Mouse (Mus musculus): ENCODE measurements at regions not wholly inside any gene's neighbourhood (a gene's known extent, or its start where the extent isn't known, plus 50 kb on each side); places are given as distances from the start of the nearest gene placed in this dataset.

- no peak for DNase-seq (ENCODE audit: low spot score)
- intact Hi-C loops (cut with DNase I) = no loop called here
These were observed 199.5 kb upstream of the Wdfy3 start for GRCm38 (mm10) chr5:102269204-102269603.

- DNase-seq (ENCODE audit: low spot score) = no peak
- intact Hi-C loops (cut with DNase I) = no loop called here
These were observed 205.6 kb upstream of the Arhgap24 start for GRCm38 (mm10) chr5:102275621-102276020.

GRCm38 (mm10) chr5:102287131-102287530 lies 194.1 kb upstream of the Arhgap24 start:
- intact Hi-C loops (cut with DNase I) = no loop called here

GRCm38 (mm10) chr5:102290866-102291265 lies 190.3 kb upstream of the Arhgap24 start:
- no peak for DNase-seq (ENCODE audit: low spot score)
- intact Hi-C loops (cut with DNase I) = no loop called here

More at GRCm38 (mm10) chr5:102287131-102287530, 194.1 kb upstream of the Arhgap24 start:
- DNase-seq (ENCODE audit: low spot score) = no peak

- no peak for DNase-seq (ENCODE audit: low spot score)
- intact Hi-C loops (cut with DNase I) = no loop called here
These were observed 185.6 kb upstream of the Arhgap24 start for GRCm38 (mm10) chr5:102295564-102295963.

- intact Hi-C loops (cut with DNase I) = no loop called here
- no peak for DNase-seq (ENCODE audit: low spot score)
These were observed 174.9 kb upstream of the Arhgap24 start for GRCm38 (mm10) chr5:102306309-102306708.

- no peak for DNase-seq (ENCODE audit: low spot score)
- intact Hi-C loops (cut with DNase I) = no loop called here
These were observed 174.5 kb upstream of the Arhgap24 start for GRCm38 (mm10) chr5:102306718-102307117.

GRCm38 (mm10) chr5:102311570-102311969 lies 169.6 kb upstream of the Arhgap24 start:
- no peak for DNase-seq (ENCODE audit: low spot score)
- intact Hi-C loops (cut with DNase I) = no loop called here

- no peak for DNase-seq (ENCODE audit: low spot score)
- intact Hi-C loops (cut with DNase I) = no loop called here
These were observed 152.9 kb upstream of the Arhgap24 start for GRCm38 (mm10) chr5:102328197-102328784.

- intact Hi-C loops (cut with DNase I) = no loop called here
- no peak for DNase-seq (ENCODE audit: low spot score)
These were observed 147.3 kb upstream of the Arhgap24 start for GRCm38 (mm10) chr5:102333894-102334293.

GRCm38 (mm10) chr5:102334442-102335197 lies 146.6 kb upstream of the Arhgap24 start:
- intact Hi-C loops (cut with DNase I) = no loop called here
- DNase-seq (ENCODE audit: low spot score) = no peak

- intact Hi-C loops (cut with DNase I) = no loop called here
- DNase-seq (ENCODE audit: low spot score) = no peak
These were observed 114.7 kb upstream of the Arhgap24 start for GRCm38 (mm10) chr5:102366481-102366880.

- no peak for DNase-seq (ENCODE audit: low spot score)
- intact Hi-C loops (cut with DNase I) = no loop called here
These were observed 107.8 kb upstream of the Arhgap24 start for GRCm38 (mm10) chr5:102373309-102373971.

GRCm38 (mm10) chr5:102373972-102374755 lies 107.0 kb upstream of the Arhgap24 start:
- intact Hi-C loops (cut with DNase I) = no loop called here
- DNase-seq (ENCODE audit: low spot score) = no peak

- DNase-seq (ENCODE audit: low spot score) = no peak
- intact Hi-C loops (cut with DNase I) = no loop called here
These were observed 105.9 kb upstream of the Arhgap24 start for GRCm38 (mm10) chr5:102375339-102375738.

- no peak for DNase-seq (ENCODE audit: low spot score)
- intact Hi-C loops (cut with DNase I) = no loop called here
These were observed 87.2 kb upstream of the Arhgap24 start for GRCm38 (mm10) chr5:102393941-102394340.

- DNase-seq (ENCODE audit: low spot score) = no peak
- intact Hi-C loops (cut with DNase I) = no loop called here
These were observed 85.5 kb upstream of the Arhgap24 start for GRCm38 (mm10) chr5:102395608-102396146.

- intact Hi-C loops (cut with DNase I) = no loop called here
- DNase-seq (ENCODE audit: low spot score) = no peak
These were observed 82.2 kb upstream of the Arhgap24 start for GRCm38 (mm10) chr5:102399006-102399405.

GRCm38 (mm10) chr5:102417642-102418041 lies 63.5 kb upstream of the Arhgap24 start:
- intact Hi-C loops (cut with DNase I) = no loop called here
- no peak for DNase-seq (ENCODE audit: low spot score)

- no peak for DNase-seq (ENCODE audit: low spot score)
- intact Hi-C loops (cut with DNase I) = no loop called here
These were observed 62.1 kb upstream of the Arhgap24 start for GRCm38 (mm10) chr5:102419089-102419488.

Measured in heart, postnatal 25 days (tissue).